Mouse (Mus musculus) lung, postnatal 10 days (tissue): ENCODE results near the gene Slc35f4.
"Not testable (repeated sequence)": the region's sequence is repeated elsewhere in the genome, so short reads cannot be mapped to it uniquely, and the experiment has no call there.

ENCODE experiments used
- DNase-seq: peaks from one replicate; pipeline ENCODE4 v3.0.0; 2021

Gene Slc35f4

GRCm38 (mm10) chr14:49348164-49348896, 177.5 kb downstream of the Slc35f4 start:
- peak; percentile 4 for DNase-seq

- DNase-seq, result no peak
Observed at GRCm38 (mm10) chr14:49345835-49346234, 180.0 kb downstream of the Slc35f4 start.

- DNase-seq, result no peak
Observed at GRCm38 (mm10) chr14:49337011-49337410, 188.8 kb downstream of the Slc35f4 start.

GRCm38 (mm10) chr14:49333841-49334240, 192.0 kb downstream of the Slc35f4 start:
- DNase-seq, result no peak

- no peak for DNase-seq
Observed at GRCm38 (mm10) chr14:49316493-49316894, 209.4 kb downstream of the Slc35f4 start.

- peak; percentile 13 for DNase-seq
Observed at GRCm38 (mm10) chr14:49313981-49314380, 211.9 kb downstream of the Slc35f4 start.

GRCm38 (mm10) chr14:49313376-49313775, 212.5 kb downstream of the Slc35f4 start:
- no peak for DNase-seq

- DNase-seq, result no peak
Observed at GRCm38 (mm10) chr14:49311548-49311947, 214.3 kb downstream of the Slc35f4 start.

- no peak for DNase-seq
Observed at GRCm38 (mm10) chr14:49311091-49311492, 214.8 kb downstream of the Slc35f4 start.

- DNase-seq, result no peak
Observed at GRCm38 (mm10) chr14:49309670-49310069, 216.2 kb downstream of the Slc35f4 start.

GRCm38 (mm10) chr14:49308591-49308990, 217.3 kb downstream of the Slc35f4 start:
- DNase-seq, result no peak

- no peak for DNase-seq
Observed at GRCm38 (mm10) chr14:49307842-49308241, 218.0 kb downstream of the Slc35f4 start.

GRCm38 (mm10) chr14:49305534-49306409, 220.1 kb downstream of the Slc35f4 start:
- DNase-seq, result no peak

- DNase-seq, result no peak
Observed at GRCm38 (mm10) chr14:49302271-49302857, 223.5 kb downstream of the Slc35f4 start.

- DNase-seq, result no peak
Observed at GRCm38 (mm10) chr14:49300981-49301619, 224.7 kb downstream of the Slc35f4 start.

- no peak for DNase-seq
Observed at GRCm38 (mm10) chr14:49300326-49300725, 225.5 kb downstream of the Slc35f4 start.

GRCm38 (mm10) chr14:49293802-49294449, 231.9 kb downstream of the Slc35f4 start:
- DNase-seq, result no peak

GRCm38 (mm10) chr14:49290029-49290745, 235.7 kb downstream of the Slc35f4 start:
- no peak for DNase-seq

GRCm38 (mm10) chr14:49283784-49284655, 241.8 kb downstream of the Slc35f4 start:
- DNase-seq, result no peak

- no peak for DNase-seq
Observed at GRCm38 (mm10) chr14:49278880-49279279, 247.0 kb downstream of the Slc35f4 start.

- DNase-seq, result not testable (repeated sequence)
Observed at GRCm38 (mm10) chr14:49278479-49278878, 247.4 kb downstream of the Slc35f4 start.
